Mouse (Mus musculus): ENCODE measurements around the gene Commd1. TPM values are rescaled to one million over a fixed set of nuclear protein-coding genes. Genes with fewer than 3 reads are reported as not detected.

Commd1 gene
- polyA plus RNA-seq, 1 experiment: 5.2 TPM

- no peaks in the 10 kb centered on the region for H3K27me3 ChIP-seq (ENCODE audit: control insufficient read depth)
- no peak for TF ChIP-seq TAL1 (IDR thresholded peaks at IDR 0.05; ENCODE audit: low read length)
- TF ChIP-seq GATA1 (IDR thresholded peaks at IDR 0.05; ENCODE audit: low read length): no peak
- H3K36me3 ChIP-seq (ENCODE audit: control insufficient read depth): no peaks in the 10 kb centered on the region
- H3K4me3 ChIP-seq (replicated peaks): no peak overlapping the region
- H3K4me1 ChIP-seq (ENCODE audit: control insufficient read depth): peaks cover 18% of the 10 kb centered on the region
- H3K9me3 ChIP-seq (ENCODE audit: control insufficient read depth, low read length): no peaks in the 10 kb centered on the region
Observed at GRCm38 (mm10) chr11:22917786-22918185, 64.4 kb downstream of the Commd1 start.

GRCm38 (mm10) chr11:22913744-22914143 is 68.4 kb downstream of the Commd1 start:
- peaks cover 20% of the 10 kb centered on the region for H3K4me1 ChIP-seq (ENCODE audit: control insufficient read depth)
- H3K27me3 ChIP-seq (ENCODE audit: control insufficient read depth): no peaks in the 10 kb centered on the region
- TF ChIP-seq TAL1 (IDR thresholded peaks at IDR 0.05; ENCODE audit: low read length): no peak
- no peak for TF ChIP-seq GATA1 (IDR thresholded peaks at IDR 0.05; ENCODE audit: low read length)
- no peak overlapping the region for H3K4me3 ChIP-seq (replicated peaks)
- no peaks in the 10 kb centered on the region for H3K9me3 ChIP-seq (ENCODE audit: control insufficient read depth, low read length)
- H3K36me3 ChIP-seq (ENCODE audit: control insufficient read depth): no peaks in the 10 kb centered on the region

GRCm38 (mm10) chr11:22911831-22912230 is 70.4 kb downstream of the Commd1 start:
- Histone ChIP-seq H3K9me3 (ENCODE audit: control insufficient read depth, low read length) (no peaks in the 10 kb centered on the region), H3K4me1 (ENCODE audit: control insufficient read depth) (peaks cover 13% of the 10 kb centered on the region), H3K4me3 (replicated peaks) (no peak overlapping the region), H3K36me3 (ENCODE audit: control insufficient read depth) (no peaks in the 10 kb centered on the region), H3K27me3 (ENCODE audit: control insufficient read depth) (no peaks in the 10 kb centered on the region)
- no peak for TF ChIP-seq GATA1 (IDR thresholded peaks at IDR 0.05; ENCODE audit: low read length)
- no peak for TF ChIP-seq TAL1 (IDR thresholded peaks at IDR 0.05; ENCODE audit: low read length)

- Histone ChIP-seq H3K36me3 (ENCODE audit: control insufficient read depth) (no peaks in the 10 kb centered on the region), H3K4me3 (replicated peaks) (no peak overlapping the region), H3K9me3 (ENCODE audit: control insufficient read depth, low read length) (no peaks in the 10 kb centered on the region), H3K27me3 (ENCODE audit: control insufficient read depth) (no peaks in the 10 kb centered on the region), H3K4me1 (ENCODE audit: control insufficient read depth) (peaks cover 10% of the 10 kb centered on the region)
- TF ChIP-seq TAL1 (IDR thresholded peaks at IDR 0.05; ENCODE audit: low read length) (no peak), GATA1 (IDR thresholded peaks at IDR 0.05; ENCODE audit: low read length) (no peak)
Observed at GRCm38 (mm10) chr11:22906453-22906865, 75.7 kb downstream of the Commd1 start.

- Histone ChIP-seq H3K9me3 (ENCODE audit: control insufficient read depth, low read length) (no peaks in the 10 kb centered on the region), H3K36me3 (ENCODE audit: control insufficient read depth) (peaks cover 7% of the 10 kb centered on the region), H3K4me1 (ENCODE audit: control insufficient read depth) (peaks cover 14% of the 10 kb centered on the region), H3K27me3 (ENCODE audit: control insufficient read depth) (no peaks in the 10 kb centered on the region), H3K4me3 (replicated peaks) (no peak overlapping the region)
- no peak for TF ChIP-seq TAL1 (IDR thresholded peaks at IDR 0.05; ENCODE audit: low read length)
- TF ChIP-seq GATA1 (IDR thresholded peaks at IDR 0.05; ENCODE audit: low read length): no peak
Observed at GRCm38 (mm10) chr11:22902923-22903322, 79.3 kb downstream of the Commd1 start.

GRCm38 (mm10) chr11:22900041-22900440 is 82.1 kb downstream of the Commd1 start:
- H3K4me1 ChIP-seq (ENCODE audit: control insufficient read depth): peaks cover 8% of the 10 kb centered on the region
- TF ChIP-seq GATA1 (IDR thresholded peaks at IDR 0.05; ENCODE audit: low read length): no peak
- no peak for TF ChIP-seq TAL1 (IDR thresholded peaks at IDR 0.05; ENCODE audit: low read length)

GRCm38 (mm10) chr11:22897642-22898041 is 84.5 kb downstream of the Commd1 start:
- no peaks in the 10 kb centered on the region for H3K27me3 ChIP-seq (ENCODE audit: control insufficient read depth)
- TF ChIP-seq GATA1 (IDR thresholded peaks at IDR 0.05; ENCODE audit: low read length): no peak
- TF ChIP-seq TAL1 (IDR thresholded peaks at IDR 0.05; ENCODE audit: low read length): no peak
- H3K4me3 ChIP-seq (replicated peaks): no peak overlapping the region
- H3K36me3 ChIP-seq (ENCODE audit: control insufficient read depth): peaks cover 7% of the 10 kb centered on the region
- H3K9me3 ChIP-seq (ENCODE audit: control insufficient read depth, low read length): no peaks in the 10 kb centered on the region
- H3K4me1 ChIP-seq (ENCODE audit: control insufficient read depth): peaks cover 4% of the 10 kb centered on the region

More at GRCm38 (mm10) chr11:22900041-22900440, 82.1 kb downstream of the Commd1 start:
- Histone ChIP-seq H3K27me3 (ENCODE audit: control insufficient read depth) (no peaks in the 10 kb centered on the region), H3K4me3 (replicated peaks) (no peak overlapping the region), H3K36me3 (ENCODE audit: control insufficient read depth) (peaks cover 7% of the 10 kb centered on the region), H3K9me3 (ENCODE audit: control insufficient read depth, low read length) (no peaks in the 10 kb centered on the region)

- Histone ChIP-seq H3K4me1 (ENCODE audit: control insufficient read depth) (peaks cover 4% of the 10 kb centered on the region), H3K27me3 (ENCODE audit: control insufficient read depth) (no peaks in the 10 kb centered on the region), H3K4me3 (replicated peaks) (no peak overlapping the region), H3K36me3 (ENCODE audit: control insufficient read depth) (peaks cover 7% of the 10 kb centered on the region), H3K9me3 (ENCODE audit: control insufficient read depth, low read length) (no peaks in the 10 kb centered on the region)
- TF ChIP-seq TAL1 (IDR thresholded peaks at IDR 0.05; ENCODE audit: low read length): no peak
- no peak for TF ChIP-seq GATA1 (IDR thresholded peaks at IDR 0.05; ENCODE audit: low read length)
Observed at GRCm38 (mm10) chr11:22897127-22897526, 85.1 kb downstream of the Commd1 start.

- Histone ChIP-seq H3K9me3 (ENCODE audit: control insufficient read depth, low read length) (no peaks in the 10 kb centered on the region), H3K4me1 (ENCODE audit: control insufficient read depth) (no peaks in the 10 kb centered on the region), H3K36me3 (ENCODE audit: control insufficient read depth) (no peaks in the 10 kb centered on the region; the same call in 1 of the 2 replicates), H3K27me3 (ENCODE audit: control insufficient read depth) (no peaks in the 10 kb centered on the region), H3K4me3 (replicated peaks) (no peak overlapping the region)
- TF ChIP-seq TAL1 (IDR thresholded peaks at IDR 0.05; ENCODE audit: low read length) (no peak), GATA1 (IDR thresholded peaks at IDR 0.05; ENCODE audit: low read length) (no peak)
Observed at GRCm38 (mm10) chr11:22893075-22893474, 89.1 kb downstream of the Commd1 start.

GRCm38 (mm10) chr11:22892466-22892865 is 89.7 kb downstream of the Commd1 start:
- no peaks in the 10 kb centered on the region for H3K4me1 ChIP-seq (ENCODE audit: control insufficient read depth)

More at GRCm38 (mm10) chr11:22892466-22892865, 89.7 kb downstream of the Commd1 start:
- TF ChIP-seq TAL1 (IDR thresholded peaks at IDR 0.05; ENCODE audit: low read length) (no peak), GATA1 (IDR thresholded peaks at IDR 0.05; ENCODE audit: low read length) (no peak)
- Histone ChIP-seq H3K36me3 (ENCODE audit: control insufficient read depth) (no peaks in the 10 kb centered on the region), H3K4me3 (replicated peaks) (no peak overlapping the region), H3K27me3 (ENCODE audit: control insufficient read depth) (no peaks in the 10 kb centered on the region), H3K9me3 (ENCODE audit: control insufficient read depth, low read length) (no peaks in the 10 kb centered on the region)

Measured in erythroblast, embryonic 14.5 days (primary cell).